Mouse (Mus musculus): ENCODE results near the gene Cdyl2.

The Cdyl2 gene

GRCm38 (mm10) chr8:116732684-116733647 lies at the start of gene Cdyl2:
Gene Cdyl2, minus strand, starts transcription at chr8:116732991.
- DNase-seq = peak; percentile 83

GRCm38 (mm10) chr8:116780594-116780993 lies 47.8 kb upstream of the Cdyl2 start:
- DNase-seq = no peak

DNA sequence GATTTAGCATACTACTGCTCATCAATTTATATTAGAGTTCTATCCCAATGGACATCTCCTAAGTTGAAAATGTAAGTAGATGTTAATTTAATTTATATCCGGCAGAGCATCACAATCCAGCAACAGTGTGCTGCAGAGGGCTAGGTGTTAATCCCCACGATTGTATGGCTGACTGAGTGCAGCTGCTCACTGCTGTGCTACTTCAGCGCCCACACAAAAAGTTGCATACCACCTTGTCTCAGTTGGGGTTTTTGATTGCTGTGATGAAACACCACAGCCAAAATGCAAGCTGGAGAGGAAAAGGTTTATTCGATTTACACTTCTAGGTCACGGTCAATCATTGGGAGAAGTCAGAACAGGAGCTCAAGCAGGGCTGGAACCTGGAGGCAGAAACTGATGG lies 41.4 kb upstream of the Cdyl2 start:
- DNase-seq = no peak

DNA sequence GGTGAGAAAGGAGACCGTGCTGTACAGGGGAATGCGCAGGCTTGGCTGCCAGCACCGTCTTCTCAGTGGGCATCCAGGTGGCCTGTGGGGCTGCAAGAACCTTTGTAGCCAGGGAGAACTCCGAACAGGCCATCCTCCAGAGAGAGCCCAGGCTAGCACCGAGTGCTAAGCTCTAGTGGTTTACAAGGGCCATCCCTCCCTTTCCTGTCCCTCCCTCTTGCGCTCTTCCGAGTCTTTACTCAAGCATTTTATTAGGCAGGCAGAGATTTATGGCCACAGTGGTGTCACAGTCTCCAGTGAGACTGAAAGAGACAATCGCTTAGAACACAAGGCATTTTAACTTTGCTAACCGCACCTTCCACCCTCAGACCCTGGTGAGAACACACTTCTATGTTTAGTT lies 39.9 kb upstream of the Cdyl2 start:
- no peak for DNase-seq

GRCm38 (mm10) chr8:116771797-116772343 lies 39.1 kb upstream of the Cdyl2 start:
- DNase-seq = no peak

DNA sequence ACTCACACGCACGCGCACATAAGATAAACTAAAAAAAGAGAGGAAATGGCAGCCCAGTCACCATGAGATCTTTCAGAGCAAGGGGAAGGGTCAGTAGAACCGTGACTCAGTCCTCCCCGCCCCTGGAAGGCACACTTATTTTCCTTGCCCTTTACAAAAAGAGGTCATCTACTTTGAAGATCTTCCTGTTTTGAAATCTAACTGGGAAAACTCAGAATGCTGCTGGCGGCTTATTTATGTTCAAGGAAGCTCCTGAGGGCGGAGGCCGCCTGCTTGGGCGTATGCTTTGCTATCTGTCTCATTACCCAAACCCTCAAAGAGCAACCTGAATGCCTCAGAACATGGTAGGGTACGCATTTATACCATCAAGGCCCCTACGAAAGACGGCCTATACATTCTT lies 38.0 kb upstream of the Cdyl2 start:
- no peak for DNase-seq

- DNase-seq = no peak
Measured at GRCm38 (mm10) chr8:116756174-116756573, 23.4 kb upstream of the Cdyl2 start.

GRCm38 (mm10) chr8:116755557-116755956 lies 22.8 kb upstream of the Cdyl2 start:
- DNase-seq = peak; percentile 71

DNA sequence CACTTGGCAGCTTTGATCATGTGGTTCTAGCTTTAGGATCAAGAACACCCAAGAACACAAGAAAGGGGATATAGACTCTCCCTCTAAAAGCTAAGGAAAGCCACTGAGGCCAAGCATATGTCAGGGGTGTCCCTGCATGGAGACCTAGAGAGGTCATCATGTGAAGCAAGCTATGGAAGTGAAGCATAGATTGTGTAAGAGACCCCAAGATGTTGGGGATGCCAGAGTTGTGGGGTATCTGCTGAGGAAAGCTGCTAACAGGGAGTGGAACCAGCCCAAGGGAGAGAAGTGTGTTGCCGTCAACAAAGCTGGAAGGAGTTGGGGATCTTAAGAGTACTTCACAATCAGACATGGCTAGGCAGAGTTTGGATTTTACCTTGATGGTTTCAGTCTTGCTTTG lies 7.9 kb upstream of the Cdyl2 start:
- no peak for DNase-seq

DNA sequence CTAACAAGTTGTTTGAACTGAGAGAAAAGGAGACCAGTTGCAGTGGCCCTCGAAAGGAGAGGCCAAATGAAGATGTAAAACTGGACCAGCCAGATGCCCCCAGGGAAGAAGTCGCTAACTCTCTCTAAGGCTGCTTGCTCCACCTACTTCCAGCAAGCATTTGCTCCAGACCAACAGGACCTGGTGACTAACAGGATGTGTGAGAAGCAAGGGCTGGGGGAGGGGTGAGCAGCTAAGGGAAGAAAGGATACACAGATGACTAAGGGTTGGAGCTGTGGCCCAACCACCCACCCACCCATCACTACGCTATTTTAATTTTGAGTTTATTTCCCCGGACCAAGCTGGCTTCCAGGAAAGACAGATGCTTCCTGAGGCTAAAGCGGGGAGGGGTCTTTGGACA lies 2.5 kb upstream of the Cdyl2 start:
- no peak for DNase-seq

GRCm38 (mm10) chr8:116734176-116734575 lies 1.4 kb upstream of the Cdyl2 start:
- DNase-seq = no peak

DNA sequence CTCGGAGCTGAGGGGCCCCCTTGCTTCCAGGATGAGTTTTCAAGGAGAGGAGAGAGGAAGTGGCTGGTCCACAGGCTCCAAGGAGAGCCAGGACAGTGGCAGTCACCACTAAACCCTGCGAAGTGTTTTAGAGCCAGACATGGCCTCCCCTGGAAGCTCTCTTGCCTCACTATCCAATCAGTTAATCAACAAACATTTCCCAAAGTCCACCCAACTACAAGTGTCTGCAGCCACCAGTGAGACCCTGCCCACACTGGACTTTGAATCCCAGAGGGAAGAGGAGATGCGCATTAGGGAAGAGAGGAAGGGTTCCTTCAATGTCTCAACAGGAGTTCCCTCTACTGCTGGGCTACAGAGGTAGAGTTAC lies 840 bp upstream of the Cdyl2 start:
- DNase-seq = no peak

GRCm38 (mm10) chr8:116731976-116732683 lies 661 bp downstream of the Cdyl2 start:
- peak; percentile 68 for DNase-seq

DNA sequence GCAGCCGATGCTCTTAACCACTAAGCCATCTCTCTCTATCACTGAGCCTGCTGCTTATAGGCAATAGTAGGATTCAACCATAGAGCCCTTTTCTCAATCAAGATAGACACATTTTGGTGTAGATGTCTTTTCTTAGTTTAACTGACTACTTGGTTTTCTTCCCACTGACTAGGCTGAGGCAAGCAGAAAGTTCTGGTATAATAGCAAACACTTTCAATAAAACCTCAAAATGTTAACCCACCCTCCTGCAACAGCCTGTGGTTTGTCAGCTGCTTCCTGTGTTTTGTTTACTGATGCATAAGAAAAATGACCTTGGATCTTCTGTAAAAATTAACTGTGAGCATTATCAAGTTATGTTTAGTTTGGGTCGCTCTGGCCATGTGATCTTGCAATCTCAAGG lies 11.3 kb downstream of the Cdyl2 start:
- DNase-seq = no peak

DNA sequence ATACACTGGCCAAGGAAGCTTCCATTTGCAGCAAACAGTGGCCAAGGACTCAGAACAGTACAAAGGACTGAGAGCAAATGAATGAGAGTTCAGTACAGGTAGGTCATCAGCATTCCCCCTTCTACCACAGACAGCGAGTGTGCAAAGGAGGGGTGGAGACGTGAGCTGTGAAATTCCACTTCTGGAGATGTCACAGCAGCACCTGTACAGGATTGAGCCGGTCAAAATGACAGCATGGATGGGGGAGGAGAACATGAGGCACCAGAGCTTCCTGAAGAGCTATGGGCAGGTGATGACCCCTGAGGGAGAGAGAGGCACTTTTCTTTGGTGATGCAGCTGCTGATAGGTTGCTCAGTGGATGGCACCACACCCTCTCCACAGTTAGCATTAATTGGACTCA lies 25.3 kb downstream of the Cdyl2 start:
- DNase-seq = no peak

DNA sequence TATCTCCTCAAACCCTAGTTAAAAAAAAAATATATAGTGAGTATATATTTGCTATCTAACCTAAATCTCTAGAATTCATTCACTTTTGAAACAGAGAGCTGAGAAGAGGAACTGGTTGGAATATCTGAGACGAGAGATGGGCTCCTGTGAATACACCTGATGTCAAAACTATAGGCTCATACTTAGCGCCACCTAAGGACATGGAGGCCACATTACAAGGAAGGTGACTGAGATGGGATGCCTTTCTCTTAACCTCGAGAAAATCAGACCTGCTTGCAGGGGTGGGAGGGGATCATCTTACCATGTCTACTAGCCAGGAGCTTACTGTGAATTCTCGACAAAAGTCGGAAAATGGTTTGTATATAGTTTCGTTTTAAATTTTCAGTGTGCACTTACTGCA lies 30.3 kb downstream of the Cdyl2 start:
- no peak for DNase-seq

DNA sequence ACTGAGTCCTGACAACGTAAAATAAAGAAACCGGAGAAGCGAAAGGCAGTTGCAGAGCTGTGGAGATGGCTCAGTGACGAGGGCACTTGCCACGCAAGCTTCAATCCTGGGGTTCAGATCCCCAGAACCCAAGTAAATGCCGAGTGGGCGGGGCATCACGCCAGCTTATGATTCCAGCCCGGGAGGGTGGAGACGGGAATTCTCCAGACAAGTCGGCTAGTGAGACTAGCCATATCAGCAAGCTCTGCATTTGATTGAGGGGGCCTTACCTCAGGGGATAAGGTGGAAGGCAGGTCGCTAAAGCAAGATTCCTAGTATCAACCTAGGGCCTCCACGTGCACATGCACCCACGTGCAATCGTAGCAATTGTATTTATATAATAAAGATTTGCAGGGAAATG lies 39.9 kb downstream of the Cdyl2 start:
- DNase-seq = no peak

DNA sequence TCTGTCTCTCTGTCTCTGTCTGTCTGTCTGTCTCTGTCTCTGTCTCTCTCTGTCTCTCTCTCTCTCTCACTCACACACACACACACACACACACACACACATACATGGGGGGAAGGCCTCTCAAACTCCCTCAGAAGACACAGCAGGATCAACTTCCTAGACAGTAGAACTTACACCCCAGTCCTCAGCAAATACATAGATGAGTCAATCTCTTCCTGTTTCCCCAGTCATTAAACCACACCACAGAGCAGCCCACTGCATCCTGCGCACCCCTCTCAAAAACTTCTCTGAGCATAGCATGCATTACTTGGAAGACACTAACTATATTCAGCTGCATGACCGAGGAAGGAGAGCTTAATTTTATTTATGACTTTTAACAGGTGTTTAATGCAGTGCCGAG lies 43.0 kb downstream of the Cdyl2 start:
- DNase-seq = no peak

DNA sequence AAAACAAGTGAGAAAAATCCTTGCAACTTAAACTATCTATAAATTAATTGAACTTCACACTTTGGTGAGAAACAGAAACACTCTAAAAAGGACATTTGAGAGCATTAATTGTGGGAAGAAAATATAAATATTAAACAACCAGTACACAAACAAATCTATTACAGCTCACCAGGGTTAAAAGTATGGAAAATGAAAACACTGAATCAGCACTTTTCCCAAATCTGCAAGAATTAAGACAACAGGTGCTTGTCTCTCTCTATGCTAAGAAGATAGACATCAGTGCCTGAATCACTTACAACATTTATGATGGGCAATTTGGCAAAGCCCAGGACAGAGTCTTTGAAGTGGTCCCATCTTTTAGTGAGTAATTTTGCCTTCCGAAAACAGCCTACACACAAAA lies 56.6 kb downstream of the Cdyl2 start:
- DNase-seq = no peak

GRCm38 (mm10) chr8:116673966-116674805 lies 58.6 kb downstream of the Cdyl2 start:
- no peak for DNase-seq

DNA sequence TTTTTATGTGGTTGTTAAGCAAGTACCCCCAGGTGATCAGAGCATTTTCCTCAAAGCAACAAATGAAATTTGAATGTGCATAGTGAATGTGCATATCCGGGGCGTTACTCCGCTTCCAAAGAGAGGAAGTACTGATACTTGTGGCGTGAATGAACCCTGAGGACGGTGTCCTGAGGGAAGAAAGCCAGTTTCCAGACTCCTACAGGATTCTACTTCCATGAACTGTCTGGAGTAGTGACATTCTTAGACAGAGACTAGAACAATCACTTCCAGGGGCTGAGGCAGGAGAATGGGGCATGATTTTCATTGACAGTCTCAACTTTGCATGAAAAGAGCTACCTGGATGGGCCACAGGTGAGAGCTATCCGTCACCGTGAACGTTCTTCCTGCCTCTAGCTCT lies 59.3 kb downstream of the Cdyl2 start:
- DNase-seq = no peak

DNA sequence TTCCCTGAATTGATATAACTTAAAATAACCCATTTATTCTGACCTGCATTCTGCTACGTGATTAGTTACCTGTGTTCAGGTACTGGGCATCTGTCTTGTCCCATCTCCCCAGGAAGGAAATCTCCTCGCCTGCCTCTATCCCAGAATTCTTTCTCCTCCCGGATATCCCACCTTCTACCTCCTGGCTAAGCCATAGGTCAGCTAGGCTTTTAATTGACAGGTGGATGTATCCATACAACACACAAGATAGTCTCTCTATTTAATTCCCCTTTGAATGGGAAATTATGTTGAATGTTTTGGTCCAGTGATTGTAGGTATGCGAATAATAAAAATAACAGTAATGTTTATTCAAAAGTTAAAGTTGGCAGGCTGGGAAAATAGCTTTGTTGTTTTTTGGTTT lies 59.7 kb downstream of the Cdyl2 start:
- no peak for DNase-seq

DNA sequence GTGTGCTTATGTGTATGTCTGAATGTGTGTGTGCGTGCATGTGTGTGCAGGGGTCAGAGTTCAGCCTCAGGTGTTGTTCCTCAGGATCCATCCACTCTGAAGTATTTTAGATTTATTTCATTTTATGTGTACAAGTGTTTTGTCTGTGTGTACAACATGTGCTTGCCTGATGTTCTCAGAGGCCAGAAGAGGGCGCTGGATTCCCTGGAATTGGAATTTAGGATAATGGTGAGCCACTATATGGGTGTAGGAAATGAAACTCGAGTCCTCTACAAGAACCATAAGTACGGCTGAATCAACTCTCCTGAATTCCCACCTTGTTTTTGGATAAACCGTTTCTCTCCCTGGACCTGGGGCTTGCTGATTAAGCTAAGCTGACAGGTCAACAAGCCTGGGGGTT lies 61.2 kb downstream of the Cdyl2 start:
- DNase-seq = peak; percentile 32
